Mouse (Mus musculus) lung, postnatal 0 days (tissue): Measurements from ENCODE around the gene Yes1. TPM values are rescaled to one million over a fixed set of nuclear protein-coding genes. Genes with fewer than 3 reads are reported as not detected.
"Not testable (repeated sequence)": the region's sequence is repeated elsewhere in the genome, so short reads cannot be mapped to it uniquely, and the experiment has no call there.

Source experiments
- ATAC-seq: fragments of 200-750 bp; cut with Nextera tagmentation; 2 replicates; pipeline ENCODE4 v1.8.0; 2017; ENCODE audit warnings: moderate library complexity
- DNase-seq: peaks from one replicate; pipeline ENCODE4 v3.0.0-alpha.2; 2016; ENCODE audit warnings: low spot score
- H3K27ac ChIP-seq: fragments of 300-500 bp; sonication (generic); 2 replicates; pipeline ENCODE4 v1.5.1; 2014; ENCODE audit warnings: antibody characterized with exemption, mild to moderate bottlenecking, low read length, mixed read lengths
- H3K27me3 ChIP-seq: fragments of 300-500 bp; sonication (generic); replicated peaks from 2 replicates; pipeline ENCODE4 v1.6.1; 2014; ENCODE audit warnings: low read length, mixed read lengths; ENCODE audit not compliant: insufficient read depth
- H3K36me3 ChIP-seq: fragments of 300-500 bp; sonication (generic); 2 replicates; pipeline ENCODE4 v1.6.1; 2014; ENCODE audit warnings: low read length, mixed read lengths; ENCODE audit not compliant: insufficient read depth
- H3K4me1 ChIP-seq: fragments of 300-500 bp; sonication (generic); 2 replicates; pipeline ENCODE4 v1.6.1; 2014; ENCODE audit warnings: antibody characterized with exemption, low read depth, low read length, mixed read lengths; ENCODE audit not compliant: insufficient read depth
- H3K4me2 ChIP-seq: fragments of 300-500 bp; sonication (generic); replicated peaks from 2 replicates; pipeline ENCODE4 v1.6.1; 2014; ENCODE audit warnings: low read depth, mild to moderate bottlenecking, low read length, moderate library complexity, mixed read lengths
- H3K4me3 ChIP-seq: fragments of 300-500 bp; sonication (generic); 2 replicates; pipeline ENCODE4 v1.5.1; 2014; ENCODE audit warnings: low read depth, low read length
- H3K9ac ChIP-seq: fragments of 300-500 bp; sonication (generic); replicated peaks from 2 replicates; pipeline ENCODE4 v1.6.1; 2014; ENCODE audit warnings: low read depth, mild to moderate bottlenecking
- H3K9me3 ChIP-seq: fragments of 300-500 bp; sonication (generic); 2 replicates; pipeline ENCODE4 v1.6.1; 2016; ENCODE audit warnings: low read length, mixed read lengths
- CTCF ChIP-seq: IDR thresholded peaks from 2 replicates; pipeline ENCODE4 v1.5.1; 2016; ENCODE audit warnings: antibody characterized with exemption, mild to moderate bottlenecking
- EP300 ChIP-seq: IDR thresholded peaks from 2 replicates; pipeline ENCODE4 v1.6.1; 2016; ENCODE audit warnings: antibody characterized with exemption, mild to moderate bottlenecking, control low read depth
- WGBS: fragments of 180-500 bp; shearing (Covaris S2); extraction: QIAGEN DNeasy Blood & Tissue Kit; methylation state at CpG from one replicate; pipeline ENCODE4 v1.1.7; 2014; 5-methylcytosine and 5-hydroxymethylcytosine counted together
- polyA plus RNA-seq: library from polyadenylated mRNA; unstranded; fragments of >200 nt; fragmentation: Nextera tagmentation; extraction: Ambion mirVana; gene quantifications from 2 replicates; pipeline ENCODE4 v1.2.1, GENCODE M21; 2015

Yes1 gene
- polyA plus RNA-seq, 1 experiment from 2014 or later = 28.5 TPM

DNA sequence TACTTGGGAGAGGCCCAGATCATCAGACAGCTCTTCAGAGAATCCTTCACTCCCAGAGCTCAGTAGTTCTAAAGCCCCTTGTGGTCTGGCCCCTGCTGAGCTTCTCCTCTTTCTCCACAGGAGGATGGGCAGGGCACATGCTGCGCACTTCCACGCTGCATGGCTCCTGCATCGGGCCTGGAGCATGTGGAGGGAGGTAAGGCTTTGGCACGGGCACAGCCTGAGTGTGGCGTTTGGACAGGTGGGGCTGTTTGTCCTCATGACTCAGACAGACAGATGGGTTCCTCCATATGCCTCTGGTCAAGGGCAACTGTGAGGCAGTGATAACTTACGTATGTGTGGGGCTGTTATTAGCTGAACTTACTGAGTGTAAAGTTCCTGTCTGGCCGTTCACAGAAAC, 111.3 kb downstream of the Yes1 start:
- TF ChIP-seq EP300 = no peak
- no peak for TF ChIP-seq CTCF
- no peaks in the 10 kb centered on the region for H3K36me3 ChIP-seq
- H3K27me3 ChIP-seq = no peaks in the 10 kb centered on the region
- no peak overlapping the region for H3K4me2 ChIP-seq
- no peak overlapping the region for H3K4me3 ChIP-seq
- DNase-seq (no peak), ATAC-seq (no peak)
- no peaks in the 10 kb centered on the region for H3K9me3 ChIP-seq
- 70% methylated on average over 7 of the region's 7 CpGs for WGBS
- no peaks in the 10 kb centered on the region for H3K4me1 ChIP-seq
- H3K9ac ChIP-seq = no peak overlapping the region
- H3K27ac ChIP-seq = no peak overlapping the region

DNA sequence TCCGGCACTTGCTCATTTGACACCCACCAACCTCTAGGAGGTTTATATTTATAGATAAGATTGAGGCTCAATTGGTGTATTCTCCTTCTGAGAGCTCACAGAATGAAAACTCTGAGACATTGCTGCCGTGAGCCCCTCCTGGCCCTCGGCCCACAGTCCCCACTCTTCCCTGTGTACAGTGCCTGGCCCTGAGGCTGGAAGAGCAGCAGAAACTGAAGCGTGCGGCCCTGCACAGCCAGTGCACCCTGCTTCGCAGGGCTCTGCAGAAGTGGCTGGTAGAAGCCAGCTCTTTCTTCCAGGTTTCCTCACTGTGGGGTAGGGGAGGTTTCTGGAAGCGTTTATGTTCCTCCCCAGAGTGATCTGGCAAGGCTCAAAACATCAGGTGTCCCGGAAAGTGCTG, 111.7 kb downstream of the Yes1 start:
- 76% methylated on average over 8 of the region's 8 CpGs for WGBS
- H3K27ac ChIP-seq, H3K4me3 ChIP-seq, H3K36me3 ChIP-seq, H3K9me3 ChIP-seq, H3K4me1 ChIP-seq, H3K4me2 ChIP-seq, H3K9ac ChIP-seq, H3K27me3 ChIP-seq, DNase-seq: not testable (repeated sequence)
- 0 out of 2 replicates have a peak, but pooled peaks have one; percentile 62 for ATAC-seq

GRCm38 (mm10) chr5:32723981-32724380, 113.0 kb downstream of the Yes1 start:
- Histone ChIP-seq H3K36me3 (no peaks in the 10 kb centered on the region), H3K9me3 (no peaks in the 10 kb centered on the region), H3K27ac (no peak overlapping the region), H3K4me2 (no peak overlapping the region), H3K4me3 (no peak overlapping the region), H3K4me1 (no peaks in the 10 kb centered on the region), H3K27me3 (no peaks in the 10 kb centered on the region), H3K9ac (no peak overlapping the region)
- no peak for DNase-seq
- TF ChIP-seq CTCF (no peak), EP300 (no peak)
- WGBS = 67% methylated on average over 7 of the region's 7 CpGs
- ATAC-seq = no peak

GRCm38 (mm10) chr5:32725397-32725796, 114.4 kb downstream of the Yes1 start:
- not testable (repeated sequence) for H3K36me3 ChIP-seq, H3K9ac ChIP-seq, H3K4me1 ChIP-seq, DNase-seq, H3K27ac ChIP-seq, H3K27me3 ChIP-seq, H3K4me2 ChIP-seq, H3K4me3 ChIP-seq, H3K9me3 ChIP-seq
- WGBS = 69% methylated on average over 3 of the region's 3 CpGs
- ATAC-seq = peak; percentile 68

DNA sequence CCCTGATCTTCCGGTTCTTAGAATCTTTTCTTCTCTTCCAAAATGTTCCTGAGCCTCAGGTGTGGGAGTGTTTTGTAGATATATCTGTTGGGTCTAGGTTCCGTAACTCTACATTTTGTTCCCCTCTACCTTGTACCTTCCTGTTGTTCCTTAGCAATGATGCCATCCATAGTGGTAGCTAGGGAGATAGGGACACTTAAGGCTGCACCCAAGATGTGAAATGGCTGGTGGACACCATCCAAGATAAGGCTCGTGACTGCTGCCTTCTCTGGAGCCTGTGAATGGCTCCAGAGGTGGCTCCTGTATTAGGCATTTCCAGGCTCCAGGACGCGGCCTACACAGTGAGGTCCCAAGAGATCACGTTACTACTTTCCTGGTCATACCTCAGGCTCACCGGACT, 117.3 kb downstream of the Yes1 start:
- no peaks in the 10 kb centered on the region for H3K4me1 ChIP-seq
- ATAC-seq (no peak), DNase-seq (no peak)
- no peak overlapping the region for H3K4me2 ChIP-seq
- TF ChIP-seq CTCF (no peak), EP300 (no peak)
- H3K27ac ChIP-seq = no peak overlapping the region
- H3K9me3 ChIP-seq = no peaks in the 10 kb centered on the region
- no peak overlapping the region for H3K4me3 ChIP-seq
- H3K27me3 ChIP-seq = no peaks in the 10 kb centered on the region
- WGBS = 78% methylated on average over 7 of the region's 7 CpGs
- H3K9ac ChIP-seq = no peak overlapping the region
- H3K36me3 ChIP-seq = no peaks in the 10 kb centered on the region

- 82% methylated on average over 8 of the region's 8 CpGs for WGBS
- Histone ChIP-seq H3K27ac (no peak overlapping the region), H3K4me3 (no peak overlapping the region), H3K9me3 (no peaks in the 10 kb centered on the region), H3K9ac (no peak overlapping the region), H3K4me2 (no peak overlapping the region), H3K36me3 (no peaks in the 10 kb centered on the region), H3K27me3 (no peaks in the 10 kb centered on the region), H3K4me1 (no peaks in the 10 kb centered on the region)
- TF ChIP-seq CTCF (no peak), EP300 (no peak)
- no peak for ATAC-seq
- no peak for DNase-seq
These were observed 117.9 kb downstream of the Yes1 start for GRCm38 (mm10) chr5:32728851-32729250.

DNA sequence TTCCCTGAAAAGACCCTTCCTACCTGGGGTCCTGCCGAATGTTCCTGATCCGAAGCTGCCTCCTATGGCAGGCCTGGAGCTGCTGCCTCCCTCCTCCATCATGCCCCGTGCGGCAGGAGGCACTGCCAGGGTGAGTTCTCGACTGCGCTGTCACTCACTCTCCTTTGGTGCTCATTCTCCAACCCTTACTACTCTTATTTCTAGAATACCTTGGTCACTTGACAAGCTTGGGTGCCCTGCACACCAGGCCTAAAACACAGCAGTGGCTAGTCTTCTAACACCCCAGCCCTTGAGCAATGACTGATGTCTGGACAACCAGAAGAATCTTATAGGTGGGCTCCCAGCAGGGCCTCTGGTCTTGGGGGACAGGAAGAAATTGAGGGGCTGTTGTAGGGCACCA, 122.9 kb downstream of the Yes1 start:
- DNase-seq, H3K36me3 ChIP-seq, H3K27ac ChIP-seq, H3K4me1 ChIP-seq, H3K9ac ChIP-seq, H3K4me2 ChIP-seq, H3K9me3 ChIP-seq, H3K4me3 ChIP-seq, H3K27me3 ChIP-seq: not testable (repeated sequence)
- peak; percentile 39; the same call in 1 of the 2 replicates for ATAC-seq
- WGBS = 92% methylated on average over 6 of the region's 6 CpGs
